Mouse (Mus musculus): Measurements from ENCODE around the gene Tnk2.

The Tnk2 gene

DNA sequence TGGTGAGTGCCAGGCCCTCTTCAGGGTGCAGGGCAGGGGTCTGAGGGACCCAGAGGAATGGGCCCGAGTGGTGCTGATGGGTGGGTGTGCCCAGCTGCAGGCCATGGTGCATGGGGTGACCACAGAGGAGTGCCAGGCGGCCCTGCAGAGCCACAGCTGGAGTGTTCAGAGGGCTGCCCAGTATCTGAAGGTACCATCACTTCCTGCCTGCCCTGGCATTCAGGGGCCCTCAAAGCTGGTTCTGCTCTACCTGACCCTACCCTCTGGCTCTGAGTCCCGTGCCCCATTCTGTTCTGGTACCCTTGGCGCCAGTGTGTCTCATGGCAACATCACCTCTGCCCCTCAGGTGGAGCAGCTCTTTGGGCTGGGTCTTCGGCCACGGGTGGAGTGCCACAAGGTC, 37.1 kb downstream of the Tnk2 start:
- no peak for DNase-seq

DNA sequence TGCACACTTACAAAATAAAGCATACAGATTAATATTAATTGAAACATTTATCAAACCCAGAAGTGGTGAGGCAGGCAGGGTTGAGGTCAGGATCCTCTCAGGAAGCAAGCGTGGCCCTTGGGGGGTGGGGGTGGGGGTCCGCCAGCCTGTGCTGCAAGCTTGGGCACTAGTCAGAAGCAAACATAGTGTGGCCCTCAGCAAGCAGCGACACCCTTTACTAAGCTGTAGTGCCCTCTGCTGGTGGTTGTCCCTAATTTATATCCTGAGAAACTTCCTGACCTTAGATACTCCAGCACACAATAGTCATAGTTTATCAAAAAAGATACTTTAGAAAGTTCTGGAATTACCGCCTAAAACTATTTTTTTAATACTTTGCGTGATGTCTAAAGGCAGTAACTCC, 38.5 kb downstream of the Tnk2 start:
- DNase-seq: peak; percentile 65

DNA sequence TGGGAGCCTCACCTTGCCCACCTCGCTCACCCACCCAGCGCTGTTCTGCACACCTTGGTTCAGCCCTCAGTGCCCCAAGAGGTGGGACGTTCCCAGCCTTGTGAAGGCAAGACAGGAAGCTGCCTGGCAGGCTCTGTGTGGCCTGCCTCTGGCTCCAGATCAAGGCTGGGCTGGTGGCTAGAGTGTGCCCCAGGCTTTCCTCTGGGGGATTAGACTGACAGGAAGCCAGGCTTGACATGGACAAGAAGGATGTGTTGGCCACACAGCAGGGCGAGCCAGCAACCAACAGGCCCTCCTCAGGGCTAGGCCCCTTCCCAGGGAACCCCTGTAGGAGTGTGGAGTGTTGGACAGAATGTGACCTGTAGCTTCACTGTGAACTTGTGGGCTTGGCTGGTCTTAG, 39.2 kb downstream of the Tnk2 start:
- no peak for DNase-seq

DNA sequence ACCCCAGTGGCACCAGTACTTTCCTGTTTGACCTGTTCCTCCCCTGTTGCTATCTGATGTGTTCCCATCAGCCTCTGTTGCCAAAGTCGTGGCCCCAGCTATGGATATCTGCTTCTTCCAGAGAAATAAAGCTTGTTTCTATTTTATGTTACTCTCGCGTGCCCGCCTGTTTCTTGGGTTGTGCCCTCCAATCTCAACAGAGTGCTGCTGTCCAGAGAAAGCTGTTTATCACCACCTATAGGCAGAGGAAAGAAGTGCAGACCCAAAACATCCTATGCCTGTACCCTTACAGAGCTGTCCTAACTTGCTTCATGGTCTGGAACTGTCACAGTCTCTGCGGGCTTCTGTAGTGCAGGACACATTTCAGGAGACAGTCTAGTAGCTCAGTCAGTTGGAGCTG, 39.7 kb downstream of the Tnk2 start:
- no peak for DNase-seq

DNA sequence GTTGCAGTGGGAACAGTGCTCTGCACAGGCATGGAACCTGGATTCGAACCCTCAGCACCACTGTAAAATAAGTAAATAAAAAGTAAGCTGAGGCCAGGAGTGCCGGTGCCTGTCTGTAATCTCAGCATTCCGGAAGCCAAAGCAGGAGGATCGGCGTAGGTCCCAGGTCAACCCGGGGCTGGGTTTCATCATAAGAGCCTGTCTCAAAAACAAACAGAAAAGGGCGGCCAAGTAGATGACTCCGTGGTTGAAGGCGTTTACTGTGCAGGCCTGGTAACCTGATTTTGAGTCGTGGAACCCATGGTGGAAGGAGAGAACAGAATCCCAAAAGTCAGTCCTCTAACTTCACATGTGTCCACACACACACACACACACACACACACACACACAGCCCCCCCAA, 41.7 kb downstream of the Tnk2 start:
- no peak for DNase-seq

DNA sequence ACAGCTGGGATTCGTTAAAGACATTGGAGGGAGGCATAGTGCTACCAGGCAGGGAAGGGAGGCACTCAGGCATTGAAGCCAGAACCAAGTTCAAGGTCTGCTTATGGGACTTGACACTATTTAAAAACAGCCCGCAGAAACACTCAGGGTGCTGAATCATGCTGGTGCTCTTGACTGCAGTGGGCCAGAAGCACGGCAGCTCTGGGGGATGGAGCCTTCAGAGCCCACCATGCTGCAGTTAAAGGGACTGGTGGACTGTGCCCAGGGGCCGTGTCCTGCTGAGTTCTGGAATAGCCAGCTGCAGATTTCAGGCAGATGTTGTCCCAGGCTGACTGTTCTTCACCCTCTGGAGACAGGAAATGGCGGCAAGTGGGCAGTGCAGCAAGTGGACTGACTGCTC, 42.3 kb downstream of the Tnk2 start:
- no peak for DNase-seq

DNA sequence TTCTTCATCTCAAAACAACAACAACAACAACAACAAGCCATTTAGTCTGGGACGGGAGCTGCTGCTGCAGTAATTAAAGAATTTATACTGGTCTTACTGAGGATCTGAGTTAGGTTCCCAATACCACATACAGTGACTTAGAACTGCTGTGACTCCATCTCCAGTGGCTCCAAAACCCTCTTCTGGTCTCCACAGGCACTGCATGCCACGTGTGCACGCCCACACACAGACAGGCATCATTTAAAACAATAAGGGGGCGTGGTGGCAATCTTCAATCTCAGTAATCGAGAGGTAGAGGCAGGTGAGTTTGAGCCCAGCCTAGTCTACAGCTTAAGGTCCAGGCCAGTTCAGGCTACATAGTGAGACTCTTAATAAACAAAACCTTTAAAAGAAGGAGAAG, 43.5 kb downstream of the Tnk2 start:
- no peak for DNase-seq

DNA sequence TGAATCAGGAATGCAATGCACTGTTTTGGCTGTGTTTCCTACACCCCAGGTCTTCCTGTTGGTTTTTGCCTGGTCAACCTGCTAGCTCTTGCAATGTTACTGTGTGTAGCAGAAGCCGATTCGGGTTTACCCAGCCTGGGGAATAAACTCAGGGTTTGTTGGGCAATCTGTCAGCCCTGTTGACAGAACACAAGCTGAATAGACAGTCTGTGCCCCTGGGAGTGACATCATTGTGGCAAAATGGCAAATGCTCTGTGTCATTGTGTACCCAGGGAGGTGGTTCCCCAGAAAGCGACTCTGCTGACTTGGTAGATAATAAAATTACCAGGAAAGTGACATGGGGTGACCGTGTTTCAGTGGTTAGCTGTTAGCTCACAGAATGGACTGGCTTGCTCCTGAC, 45.1 kb downstream of the Tnk2 start:
- no peak for DNase-seq

DNA sequence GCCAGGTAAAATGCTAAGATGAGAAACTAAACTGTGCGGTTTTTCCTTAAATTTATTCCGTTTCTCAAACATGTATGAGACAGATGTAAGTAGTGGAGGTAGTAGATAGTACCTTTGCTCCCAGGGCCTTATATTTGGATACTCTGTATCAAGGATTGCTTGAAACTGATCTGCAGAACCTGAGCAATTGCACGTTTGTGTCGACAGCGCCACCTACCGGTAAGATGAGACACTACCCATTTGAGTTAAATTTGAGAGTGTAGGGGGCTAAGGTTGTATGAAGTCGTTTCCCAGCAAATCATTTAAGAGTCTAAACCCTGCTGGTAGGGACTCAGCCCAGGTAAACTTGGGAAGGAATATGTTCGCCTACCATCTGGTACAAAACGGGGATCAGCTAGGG, 45.8 kb downstream of the Tnk2 start:
- peak; percentile 60 for DNase-seq

DNA sequence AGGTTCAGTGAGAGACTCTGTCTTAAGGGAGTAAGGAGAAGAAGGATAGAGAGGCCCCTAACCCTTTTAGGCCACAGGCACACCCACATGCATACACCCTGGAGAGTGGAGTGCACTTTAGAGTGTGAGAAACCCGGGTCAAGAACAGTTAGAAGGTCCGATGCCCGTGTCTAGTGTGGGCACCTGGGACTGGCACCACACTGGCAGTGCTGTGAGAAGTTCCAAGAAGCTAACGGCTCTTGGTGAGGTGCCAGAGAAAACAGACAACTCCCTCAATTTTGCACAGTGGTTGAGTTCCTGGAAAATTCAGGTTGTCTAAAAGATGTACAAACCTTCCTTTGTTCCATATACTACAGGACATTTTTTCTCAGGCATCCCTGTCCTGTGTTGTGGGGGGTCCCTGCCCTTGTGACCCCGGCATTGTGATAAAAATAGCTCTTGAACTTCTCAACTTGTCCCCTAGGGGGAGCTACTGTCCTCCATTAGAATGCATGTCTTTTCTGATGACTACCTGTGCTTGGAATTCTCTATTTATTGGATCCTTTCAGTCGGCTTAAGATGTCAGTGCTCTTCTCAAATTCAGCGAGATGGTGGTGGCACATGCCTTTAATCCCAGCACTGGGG, 53.3 kb downstream of the Tnk2 start:
- no peak for DNase-seq

DNA sequence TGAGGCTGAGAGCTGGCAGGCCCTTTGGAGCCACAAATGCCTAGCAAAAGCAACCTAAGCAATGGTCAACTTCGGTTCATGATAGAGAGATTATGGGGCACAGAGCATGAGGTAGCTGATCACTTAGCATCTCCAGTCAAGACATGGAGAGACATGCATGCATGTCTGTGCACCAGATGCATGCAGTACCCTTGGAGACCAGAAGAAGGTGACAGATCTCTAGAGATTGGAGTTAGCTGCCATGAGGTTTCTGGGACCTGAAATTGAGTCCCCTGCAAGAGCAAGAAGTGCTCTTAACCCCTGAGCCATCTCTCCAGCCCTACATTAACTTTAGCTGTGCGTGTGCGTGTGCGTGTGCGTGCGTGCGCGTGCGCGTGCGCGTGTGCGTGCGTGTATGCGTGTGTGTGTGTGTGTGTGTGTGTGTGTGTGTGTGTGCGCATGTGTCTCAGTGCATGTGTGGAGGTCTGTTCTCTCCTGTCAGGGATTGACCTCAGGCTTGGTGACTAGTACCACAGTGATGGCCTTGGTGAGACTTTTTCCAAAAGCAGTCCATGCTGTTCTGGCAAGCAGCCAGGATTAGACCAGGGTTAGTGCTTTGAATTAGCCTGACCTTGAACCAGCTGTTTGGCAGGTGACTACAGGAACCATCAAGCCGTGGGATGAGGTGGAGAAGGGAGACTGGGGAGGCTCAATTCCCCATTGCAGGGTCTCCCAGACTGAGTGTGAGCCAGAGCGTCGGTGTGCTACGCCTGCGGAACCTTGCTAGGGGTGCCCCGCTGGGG, 54.2 kb downstream of the Tnk2 start:
- DNase-seq: no peak

DNA sequence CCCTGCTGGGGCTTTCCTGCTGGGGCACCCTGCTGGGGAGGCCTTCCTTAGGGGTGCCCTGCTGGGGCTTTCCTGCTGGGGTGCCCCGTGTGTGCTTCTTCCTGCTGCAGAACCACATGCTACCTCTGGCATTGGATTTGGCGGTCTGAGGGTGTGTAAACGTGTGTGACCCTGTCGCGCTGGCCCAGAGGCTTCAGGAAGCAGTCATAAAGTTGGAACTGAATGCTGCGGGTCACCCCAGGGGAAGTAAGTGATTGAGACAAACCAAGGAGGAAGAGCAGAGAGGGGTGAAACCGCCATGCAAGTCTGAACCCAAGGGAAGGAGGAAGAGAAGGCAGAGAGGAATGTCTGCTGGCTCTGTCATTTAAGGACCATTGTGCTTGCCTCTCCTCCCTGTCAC, 54.9 kb downstream of the Tnk2 start:
- no peak for DNase-seq

DNA sequence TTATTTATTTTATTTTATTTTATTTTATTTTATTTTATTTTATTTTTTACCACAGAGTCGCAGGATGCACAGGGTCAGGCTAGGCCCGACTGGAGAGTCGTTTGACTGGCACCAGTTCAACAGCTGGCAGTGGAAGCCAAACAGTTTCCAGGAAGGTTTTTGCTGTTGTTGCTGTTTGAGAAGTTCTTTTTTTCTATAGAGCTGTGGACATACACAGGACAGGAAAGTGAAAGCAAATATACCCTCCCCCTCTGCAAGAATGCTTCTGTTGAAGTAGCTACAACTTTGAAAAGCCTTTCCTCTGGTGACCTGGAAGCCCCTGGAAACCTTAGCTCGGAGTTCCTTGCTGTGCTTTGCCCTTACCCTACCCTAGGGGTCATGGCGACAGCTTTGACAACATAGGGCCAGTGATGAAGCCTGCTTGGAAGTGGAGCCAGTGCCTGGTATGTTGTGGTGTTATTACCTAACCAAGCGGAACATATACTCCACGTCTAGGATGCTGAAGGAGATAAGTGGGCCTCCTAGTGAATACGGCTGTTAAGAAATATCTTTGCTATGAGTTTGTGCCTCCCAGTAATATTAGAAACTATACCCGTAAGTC, 59.7 kb downstream of the Tnk2 start:
- DNase-seq: no peak

DNA sequence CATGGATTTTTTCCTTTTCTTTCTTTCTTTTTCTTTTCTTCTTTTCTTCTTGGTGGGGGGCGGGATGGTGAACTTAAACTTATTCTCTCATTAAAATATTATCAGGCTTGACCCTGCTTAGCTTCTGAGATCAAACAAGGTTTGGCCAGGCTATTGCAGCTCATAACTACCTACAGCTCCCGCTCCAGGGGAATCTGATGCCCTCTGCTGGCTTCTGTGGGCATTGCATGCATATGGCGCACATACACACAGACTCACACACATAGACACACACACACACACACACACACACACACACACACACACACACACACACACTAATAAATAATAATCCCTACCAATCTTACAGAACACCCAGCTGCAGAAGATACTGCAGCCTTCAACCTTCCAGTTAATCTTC, 61.9 kb downstream of the Tnk2 start:
- no peak for DNase-seq

DNA sequence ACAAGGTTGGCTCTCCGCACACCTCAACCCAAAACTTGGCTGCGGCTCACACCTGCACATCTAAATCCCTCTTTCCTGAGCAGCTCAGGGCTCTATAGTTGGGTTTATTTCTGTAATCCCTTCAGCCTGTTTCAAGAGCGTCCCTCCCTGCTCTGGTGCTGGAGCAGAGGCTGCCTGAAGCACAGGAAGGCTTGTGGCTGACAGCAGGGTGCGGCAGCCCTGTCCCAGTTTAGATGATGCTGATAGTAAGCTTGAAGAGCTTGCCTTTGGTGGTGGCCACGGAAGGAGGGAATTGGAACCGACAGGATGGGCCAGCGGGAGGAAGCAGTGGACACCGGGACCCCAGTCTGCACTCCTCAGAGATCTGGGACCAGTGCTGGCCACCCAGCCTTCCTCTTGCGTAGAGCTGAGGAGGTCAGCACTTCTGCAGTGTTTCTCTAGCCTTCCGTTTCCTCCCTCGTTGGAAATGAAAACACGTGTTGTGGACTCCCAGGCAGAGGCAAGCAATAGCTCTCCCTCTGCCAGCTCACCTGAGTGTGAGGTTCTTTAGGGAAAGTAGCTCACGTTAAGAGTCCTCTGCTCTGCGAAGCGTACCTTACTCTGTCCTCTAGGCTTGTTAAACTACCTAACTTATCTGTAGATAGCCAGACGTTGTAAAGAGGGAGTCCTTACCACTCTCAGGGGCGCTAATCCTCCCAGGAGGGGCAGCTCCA, 63.6 kb downstream of the Tnk2 start:
- no peak for DNase-seq

DNA sequence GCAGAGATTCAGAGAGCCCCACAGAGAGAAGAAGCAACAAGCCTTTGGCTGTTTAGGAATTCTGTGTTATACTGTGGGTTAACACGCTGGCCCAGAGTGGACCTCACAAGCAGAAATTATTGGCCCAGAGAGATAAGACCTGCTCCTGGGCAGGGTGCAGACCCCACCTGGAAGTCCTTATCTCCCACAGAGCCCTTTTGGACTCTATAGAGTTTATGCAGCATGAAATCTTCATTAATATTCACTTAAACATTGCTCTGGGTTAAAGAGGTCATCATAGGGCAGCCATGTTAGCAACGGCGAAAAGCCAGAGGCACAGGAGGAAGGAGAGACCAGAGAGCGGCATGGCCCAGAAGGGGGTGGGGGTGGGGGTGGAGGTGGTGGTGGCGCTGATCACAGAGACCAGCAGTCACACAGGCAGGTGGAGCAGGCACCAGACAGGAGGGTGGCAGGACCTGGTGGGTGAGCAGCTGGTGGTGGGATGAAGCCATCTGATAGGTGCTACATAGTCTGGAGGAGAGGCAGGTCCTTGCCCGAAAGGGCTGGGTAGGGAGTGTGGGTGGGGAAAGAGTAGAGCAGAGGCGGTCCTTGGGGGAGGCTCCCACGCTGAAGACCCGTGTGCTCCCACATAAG, 64.3 kb downstream of the Tnk2 start:
- no peak for DNase-seq

DNA sequence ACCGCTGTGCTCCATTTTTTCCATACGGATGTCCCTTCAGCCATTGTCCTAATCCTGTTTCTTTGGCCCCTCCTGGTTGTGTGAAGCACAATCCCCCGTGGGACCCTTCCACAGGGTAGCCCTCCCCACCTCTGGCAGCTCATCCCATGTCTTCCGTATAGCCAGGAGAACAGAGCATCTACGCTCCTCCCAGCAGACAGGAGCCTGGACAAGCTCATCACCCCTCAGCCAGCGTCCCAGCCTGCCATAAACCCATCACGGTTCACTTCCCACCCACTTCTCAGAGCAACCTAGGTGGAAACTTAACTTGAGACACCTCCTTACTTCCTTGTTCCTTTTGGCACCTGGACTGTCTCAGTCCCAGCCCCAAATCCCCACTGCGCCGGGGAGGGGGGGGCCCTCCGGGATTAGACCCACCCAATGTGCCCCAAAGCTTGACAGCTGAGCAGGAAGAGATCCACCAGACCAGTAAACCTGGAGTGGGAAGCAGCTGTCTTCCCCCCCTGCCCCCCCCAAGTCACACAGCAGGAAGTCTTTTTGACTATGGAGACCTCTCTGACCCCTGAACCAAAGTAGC, 64.9 kb downstream of the Tnk2 start:
- no peak for DNase-seq

DNA sequence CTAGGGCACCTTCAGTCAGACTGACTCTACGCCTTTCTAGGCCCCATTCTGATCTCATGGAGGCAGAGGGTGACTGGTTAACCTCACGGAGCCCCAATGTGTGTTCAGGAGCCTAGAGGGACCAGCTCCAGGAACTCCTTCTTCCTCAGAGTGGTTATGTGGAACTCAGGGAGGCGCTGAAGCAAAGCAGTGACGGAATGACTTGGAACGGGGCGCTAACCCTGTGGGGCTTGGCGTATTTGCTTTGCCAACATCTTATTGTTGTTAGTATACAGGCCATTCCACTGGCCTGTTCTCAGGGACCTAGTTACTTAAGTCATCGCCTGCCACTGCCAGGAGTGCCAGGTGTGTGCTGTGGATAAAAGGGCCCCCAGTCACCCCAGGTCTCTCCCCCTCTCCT, 65.4 kb downstream of the Tnk2 start:
- no peak for DNase-seq

DNA sequence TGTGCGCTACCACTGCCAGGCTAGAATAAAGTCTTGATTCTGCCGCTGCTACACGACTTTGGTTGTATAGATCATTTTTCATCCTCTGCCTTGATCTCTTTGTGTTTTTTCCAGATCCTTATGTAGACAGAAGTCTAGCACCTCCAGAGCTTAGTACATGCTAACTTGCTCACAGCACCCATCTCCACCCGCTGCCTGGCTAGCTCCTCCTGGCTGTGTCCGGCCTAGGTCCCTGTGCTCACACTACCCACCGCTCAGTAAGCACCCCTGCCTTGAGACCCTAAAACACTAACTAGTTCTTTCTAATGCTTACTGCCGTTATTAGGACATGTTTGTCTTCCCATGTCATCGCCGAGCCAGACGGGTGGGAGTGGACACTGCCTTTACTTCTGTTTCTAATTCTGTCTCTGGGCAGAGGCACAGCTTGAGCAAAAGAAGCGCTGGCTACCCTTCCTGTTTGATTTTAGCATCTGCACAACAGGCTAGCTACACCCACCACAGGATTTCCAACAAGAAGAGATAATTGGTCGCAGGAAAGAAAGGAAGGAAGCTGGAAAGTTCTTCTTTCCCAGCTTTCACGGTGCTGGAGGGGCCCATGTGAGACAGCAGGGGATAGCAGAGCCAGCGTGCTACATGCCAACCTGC, 66.9 kb downstream of the Tnk2 start:
- DNase-seq: peak; percentile 15

DNA sequence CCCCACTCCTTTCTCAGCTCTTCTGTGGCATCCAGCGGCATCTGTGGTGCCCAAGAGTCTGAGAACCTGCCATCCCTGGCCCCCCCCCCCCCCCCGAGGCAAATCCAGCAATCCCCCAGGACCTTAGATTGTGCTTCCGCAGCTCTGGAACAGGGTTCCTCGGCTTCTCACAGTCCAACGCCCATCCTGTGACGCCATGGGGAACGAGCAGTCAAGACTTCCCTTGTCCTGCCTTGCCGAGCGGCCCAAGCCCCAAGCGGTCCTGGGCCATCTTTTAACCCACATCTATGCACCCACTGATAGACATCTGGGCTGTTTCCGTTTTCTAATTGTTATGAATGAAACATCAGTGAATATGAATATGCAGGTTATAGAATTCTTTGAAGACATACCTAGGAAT, 68.5 kb downstream of the Tnk2 start:
- no peak for DNase-seq

DNA sequence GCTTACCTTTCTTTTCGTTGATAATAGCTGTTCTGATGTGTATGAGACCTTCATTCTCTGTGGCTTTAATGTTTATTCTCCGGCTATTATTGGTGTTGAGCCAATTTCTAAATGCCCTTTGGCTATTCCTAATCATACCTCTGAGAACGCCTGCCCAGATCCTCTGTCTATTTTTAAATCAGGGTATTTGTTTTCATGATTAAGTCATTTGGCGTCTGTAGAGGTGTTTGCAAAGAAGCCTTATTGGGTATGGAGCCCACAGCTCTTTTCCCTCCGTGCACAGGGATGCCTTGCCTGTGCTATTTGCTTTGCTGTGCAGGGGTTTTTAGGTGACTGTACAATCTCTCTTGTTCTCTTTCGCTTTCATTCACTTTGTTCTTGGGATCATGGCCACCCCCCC, 69.9 kb downstream of the Tnk2 start:
- no peak for DNase-seq

DNA sequence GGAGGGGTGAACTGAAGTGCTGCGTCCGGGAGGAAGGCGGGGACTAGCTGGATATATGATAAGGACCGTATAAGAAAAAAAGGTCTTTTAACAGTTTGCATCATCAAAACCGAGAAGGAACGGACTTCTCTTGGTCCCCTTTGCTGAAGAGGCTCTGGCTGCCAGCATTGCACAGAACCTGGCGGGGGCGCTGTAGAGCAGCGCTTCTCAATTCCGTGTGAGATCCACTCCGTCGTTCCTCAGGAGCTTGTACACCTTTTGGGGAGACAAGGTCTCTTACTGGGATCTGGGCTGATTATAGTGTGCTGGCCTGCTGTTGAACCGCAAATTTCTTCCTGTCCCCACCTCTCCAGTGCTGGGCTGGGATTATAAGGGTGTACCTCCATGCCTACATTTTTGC, 71.7 kb downstream of the Tnk2 start:
- DNase-seq: no peak

DNA sequence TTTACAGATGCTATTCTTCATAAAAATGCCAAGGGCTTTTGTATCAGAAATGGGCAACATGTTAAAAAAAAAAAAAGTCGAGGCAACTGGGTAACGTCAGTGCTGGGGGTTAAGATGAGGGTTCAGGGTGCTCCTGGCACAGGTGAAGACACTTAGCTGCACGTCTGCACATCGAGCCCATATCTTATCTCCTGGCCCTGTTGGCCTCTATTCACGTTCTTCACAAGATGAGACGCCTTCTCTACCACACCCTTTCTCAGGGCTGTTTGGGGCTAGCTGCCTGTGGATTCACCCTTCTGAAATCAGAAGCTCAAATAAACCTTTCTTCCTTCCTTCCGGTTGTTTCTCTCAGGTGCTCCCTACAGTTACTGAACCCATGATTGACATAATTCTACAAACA, 79.5 kb downstream of the Tnk2 start:
- no peak for DNase-seq
